Mouse (Mus musculus): ENCODE measurements at regions not wholly inside any gene's neighbourhood (a gene's known extent, or its start where the extent isn't known, plus 50 kb on each side); places are given as distances from the start of the nearest gene placed in this dataset.

- TF ChIP-seq CTCF (IDR thresholded peaks at IDR 0.05; ENCODE audit: borderline replicate concordance, insufficient read depth, low read depth, low read length) (no peak), POLR2A (IDR thresholded peaks at IDR 0.05; ENCODE audit: borderline replicate concordance, insufficient read depth, low read length) (no peak)
- no peak for DNase-seq
- H3K4me3 ChIP-seq (replicated peaks; ENCODE audit: insufficient read depth, low read depth, low read length) = no peak overlapping the region
- H3K27me3 ChIP-seq (ENCODE audit: control insufficient read depth, insufficient read depth, low read length) = no peaks in the 10 kb centered on the region
- H3K4me1 ChIP-seq (ENCODE audit: control insufficient read depth, insufficient read depth, low read length) = no peaks in the 10 kb centered on the region
- 62% methylated on average over 6 of the region's 6 CpGs for WGBS
- no peak overlapping the region for H3K27ac ChIP-seq (ENCODE audit: insufficient read depth, low read length)
These were observed 180.5 kb upstream of the Arid1b start for GRCm38 (mm10) chr17:4813666-4814065.

GRCm38 (mm10) chr17:4825221-4825895 is 168.8 kb upstream of the Arid1b start:
- 88% methylated on average over 8 of the region's 8 CpGs for WGBS
- Histone ChIP-seq H3K4me1 (ENCODE audit: control insufficient read depth, insufficient read depth, low read length) (no peaks in the 10 kb centered on the region), H3K27ac (ENCODE audit: insufficient read depth, low read length) (no peak overlapping the region), H3K4me3 (replicated peaks; ENCODE audit: insufficient read depth, low read depth, low read length) (no peak overlapping the region), H3K27me3 (ENCODE audit: control insufficient read depth, insufficient read depth, low read length) (no peaks in the 10 kb centered on the region; the same call in 1 of the 2 replicates)
- TF ChIP-seq CTCF (IDR thresholded peaks at IDR 0.05; ENCODE audit: borderline replicate concordance, insufficient read depth, low read depth, low read length) = no peak
- no peak for TF ChIP-seq POLR2A (IDR thresholded peaks at IDR 0.05; ENCODE audit: borderline replicate concordance, insufficient read depth, low read length)
- DNase-seq = no peak

- 30% methylated on average over 7 of the region's 7 CpGs for WGBS
- Histone ChIP-seq H3K4me1 (ENCODE audit: control insufficient read depth, insufficient read depth, low read length) (no peaks in the 10 kb centered on the region), H3K4me3 (replicated peaks; ENCODE audit: insufficient read depth, low read depth, low read length) (no peak overlapping the region), H3K27me3 (ENCODE audit: control insufficient read depth, insufficient read depth, low read length) (no peaks in the 10 kb centered on the region), H3K27ac (ENCODE audit: insufficient read depth, low read length) (no peak overlapping the region)
- no peak for DNase-seq
- no peak for TF ChIP-seq POLR2A (IDR thresholded peaks at IDR 0.05; ENCODE audit: borderline replicate concordance, insufficient read depth, low read length)
- no peak for TF ChIP-seq CTCF (IDR thresholded peaks at IDR 0.05; ENCODE audit: borderline replicate concordance, insufficient read depth, low read depth, low read length)
These were observed 160.1 kb upstream of the Arid1b start for GRCm38 (mm10) chr17:4834065-4834464.

GRCm38 (mm10) chr17:4834571-4834970 is 159.6 kb upstream of the Arid1b start:
- DNase-seq = no peak
- H3K27ac ChIP-seq (ENCODE audit: insufficient read depth, low read length) = no peak overlapping the region
- no peak overlapping the region for H3K4me3 ChIP-seq (replicated peaks; ENCODE audit: insufficient read depth, low read depth, low read length)
- 45% methylated on average over 7 of the region's 7 CpGs for WGBS
- TF ChIP-seq CTCF (IDR thresholded peaks at IDR 0.05; ENCODE audit: borderline replicate concordance, insufficient read depth, low read depth, low read length) (no peak), POLR2A (IDR thresholded peaks at IDR 0.05; ENCODE audit: borderline replicate concordance, insufficient read depth, low read length) (no peak)
- H3K4me1 ChIP-seq (ENCODE audit: control insufficient read depth, insufficient read depth, low read length) = no peaks in the 10 kb centered on the region
- no peaks in the 10 kb centered on the region for H3K27me3 ChIP-seq (ENCODE audit: control insufficient read depth, insufficient read depth, low read length)

- Histone ChIP-seq H3K27ac (ENCODE audit: insufficient read depth, low read length) (no peak overlapping the region), H3K4me1 (ENCODE audit: control insufficient read depth, insufficient read depth, low read length) (no peaks in the 10 kb centered on the region), H3K4me3 (replicated peaks; ENCODE audit: insufficient read depth, low read depth, low read length) (no peak overlapping the region), H3K27me3 (ENCODE audit: control insufficient read depth, insufficient read depth, low read length) (no peaks in the 10 kb centered on the region)
- 84% methylated on average over 8 of the region's 8 CpGs for WGBS
- TF ChIP-seq CTCF (IDR thresholded peaks at IDR 0.05; ENCODE audit: borderline replicate concordance, insufficient read depth, low read depth, low read length) (no peak), POLR2A (IDR thresholded peaks at IDR 0.05; ENCODE audit: borderline replicate concordance, insufficient read depth, low read length) (no peak)
- DNase-seq = no peak
These were observed 158.9 kb upstream of the Arid1b start for GRCm38 (mm10) chr17:4835065-4835705.

GRCm38 (mm10) chr17:4840123-4840522 is 154.0 kb upstream of the Arid1b start:
- Histone ChIP-seq H3K27me3 (ENCODE audit: control insufficient read depth, insufficient read depth, low read length) (no peaks in the 10 kb centered on the region), H3K27ac (ENCODE audit: insufficient read depth, low read length) (no peak overlapping the region), H3K4me3 (replicated peaks; ENCODE audit: insufficient read depth, low read depth, low read length) (no peak overlapping the region), H3K4me1 (ENCODE audit: control insufficient read depth, insufficient read depth, low read length) (no peaks in the 10 kb centered on the region)
- WGBS = 90% methylated on average over 3 of the region's 3 CpGs
- TF ChIP-seq POLR2A (IDR thresholded peaks at IDR 0.05; ENCODE audit: borderline replicate concordance, insufficient read depth, low read length) (no peak), CTCF (IDR thresholded peaks at IDR 0.05; ENCODE audit: borderline replicate concordance, insufficient read depth, low read depth, low read length) (no peak)
- no peak for DNase-seq

- TF ChIP-seq POLR2A (IDR thresholded peaks at IDR 0.05; ENCODE audit: borderline replicate concordance, insufficient read depth, low read length) (no peak), CTCF (IDR thresholded peaks at IDR 0.05; ENCODE audit: borderline replicate concordance, insufficient read depth, low read depth, low read length) (no peak)
- Histone ChIP-seq H3K27me3 (ENCODE audit: control insufficient read depth, insufficient read depth, low read length) (no peaks in the 10 kb centered on the region), H3K27ac (ENCODE audit: insufficient read depth, low read length) (no peak overlapping the region), H3K4me3 (replicated peaks; ENCODE audit: insufficient read depth, low read depth, low read length) (no peak overlapping the region), H3K4me1 (ENCODE audit: control insufficient read depth, insufficient read depth, low read length) (no peaks in the 10 kb centered on the region)
- 90% methylated on average over 3 of the region's 3 CpGs for WGBS
- no peak for DNase-seq
These were observed 135.8 kb upstream of the Arid1b start for GRCm38 (mm10) chr17:4858304-4858703.

- 89% methylated on average over 10 of the region's 10 CpGs for WGBS
- no peak for TF ChIP-seq CTCF (IDR thresholded peaks at IDR 0.05; ENCODE audit: borderline replicate concordance, insufficient read depth, low read depth, low read length)
- TF ChIP-seq POLR2A (IDR thresholded peaks at IDR 0.05; ENCODE audit: borderline replicate concordance, insufficient read depth, low read length) = no peak
- DNase-seq = no peak
- Histone ChIP-seq H3K27me3 (ENCODE audit: control insufficient read depth, insufficient read depth, low read length) (no peaks in the 10 kb centered on the region), H3K27ac (ENCODE audit: insufficient read depth, low read length) (no peak overlapping the region), H3K4me3 (replicated peaks; ENCODE audit: insufficient read depth, low read depth, low read length) (no peak overlapping the region), H3K4me1 (ENCODE audit: control insufficient read depth, insufficient read depth, low read length) (no peaks in the 10 kb centered on the region)
These were observed 129.2 kb upstream of the Arid1b start for GRCm38 (mm10) chr17:4864901-4865300.

Data from cerebellum, adult 2 months (tissue).